Mouse (Mus musculus) cerebellum, adult 2 months (tissue): ENCODE measurements around the gene Limch1. TPM values are rescaled to one million over a fixed set of nuclear protein-coding genes. Genes with fewer than 3 reads are reported as not detected.

ENCODE experiments used
- DNase-seq, 2 experiments: peaks; one replicate each; pipeline ENCODE4 v3.0.0; 2021
- H3K27ac ChIP-seq: fragments of 200-500 bp; 2 replicates; pipeline ENCODE4 v1.5.1; 2012; ENCODE audit warnings: low read length, control low read depth, inconsistent platforms; ENCODE audit not compliant: insufficient read depth
- H3K27me3 ChIP-seq: fragments of 200-500 bp; 2 replicates; pipeline ENCODE4 v1.6.1; 2012; ENCODE audit warnings: inconsistent platforms, mild to moderate bottlenecking, low read length, moderate library complexity; ENCODE audit not compliant: control insufficient read depth, insufficient read depth
- H3K4me1 ChIP-seq: fragments of 200-500 bp; 2 replicates; pipeline ENCODE4 v1.6.1; 2011; ENCODE audit warnings: low read length; ENCODE audit not compliant: control insufficient read depth, insufficient read depth
- H3K4me3 ChIP-seq: fragments of 200-500 bp; replicated peaks from 2 replicates; pipeline ENCODE3; 2011; ENCODE audit warnings: mild to moderate bottlenecking, low read depth, low read length, control low read depth; ENCODE audit not compliant: insufficient read depth
- CTCF ChIP-seq: fragments of 200-500 bp; IDR thresholded peaks from 2 replicates; pipeline ENCODE4 v1.5.1; 2011; ENCODE audit warnings: low read depth, mild to moderate bottlenecking, control low read depth, low read length, moderate library complexity, borderline replicate concordance; ENCODE audit not compliant: insufficient read depth
- POLR2A ChIP-seq: fragments of 200-500 bp; IDR thresholded peaks from 2 replicates; pipeline ENCODE4 v1.6.1; 2011; ENCODE audit warnings: low read length, control low read depth, borderline replicate concordance; ENCODE audit not compliant: insufficient read depth
- WGBS: fragments of 180-500 bp; shearing (Covaris S2); methylation state at CpG from one replicate; pipeline ENCODE4 v1.1.7; 2018; 5-methylcytosine and 5-hydroxymethylcytosine counted together
- polyA plus RNA-seq: library from polyadenylated mRNA; depleted of rRNA; stranded (reverse); fragments of >200 nt; gene quantifications from 2 replicates; pipeline ENCODE4 v1.2.3, GENCODE M21; 2012

Limch1 gene
- polyA plus RNA-seq, 1 experiment: 68.1 TPM

GRCm38 (mm10) chr5:66911068-66911467 is 165.4 kb downstream of the Limch1 start:
- DNase-seq: no peak
- Histone ChIP-seq H3K4me3 (no peak overlapping the region), H3K27me3 (no peaks in the 10 kb centered on the region), H3K27ac (no peak overlapping the region), H3K4me1 (peaks cover 8% of the 10 kb centered on the region; the same call in 1 of the 2 replicates)
- no peak for TF ChIP-seq CTCF
- no peak for TF ChIP-seq POLR2A
- WGBS: 92% methylated on average over 4 of the region's 4 CpGs

- Histone ChIP-seq H3K27ac (no peak overlapping the region), H3K4me3 (no peak overlapping the region), H3K27me3 (no peaks in the 10 kb centered on the region), H3K4me1 (peaks cover 7% of the 10 kb centered on the region; the same call in 1 of the 2 replicates)
- WGBS: 41% methylated on average over 6 of the region's 6 CpGs
- TF ChIP-seq CTCF (no peak), POLR2A (no peak)
- DNase-seq: peak in 1 of 2 experiments; percentile 21
Measured at GRCm38 (mm10) chr5:66913791-66914190, 168.2 kb downstream of the Limch1 start.

- TF ChIP-seq CTCF: no peak
- TF ChIP-seq POLR2A: no peak
- WGBS: 89% methylated on average over 8 of the region's 8 CpGs
- no peak overlapping the region for H3K27ac ChIP-seq
Measured at GRCm38 (mm10) chr5:66917353-66918315, 172.0 kb downstream of the Limch1 start.

GRCm38 (mm10) chr5:66918316-66919305 is 173.0 kb downstream of the Limch1 start:
- Histone ChIP-seq H3K27ac (no peak overlapping the region), H3K4me1 (peaks cover 11% of the 10 kb centered on the region), H3K27me3 (no peaks in the 10 kb centered on the region), H3K4me3 (no peak overlapping the region)
- TF ChIP-seq POLR2A (no peak), CTCF (no peak)
- WGBS: 76% methylated on average over 11 of the region's 11 CpGs
- no peak for DNase-seq

More at GRCm38 (mm10) chr5:66917353-66918315, 172.0 kb downstream of the Limch1 start:
- DNase-seq: no peak
- no peak overlapping the region for H3K4me3 ChIP-seq
- H3K4me1 ChIP-seq: peaks cover 6% of the 10 kb centered on the region
- no peaks in the 10 kb centered on the region for H3K27me3 ChIP-seq

DNA sequence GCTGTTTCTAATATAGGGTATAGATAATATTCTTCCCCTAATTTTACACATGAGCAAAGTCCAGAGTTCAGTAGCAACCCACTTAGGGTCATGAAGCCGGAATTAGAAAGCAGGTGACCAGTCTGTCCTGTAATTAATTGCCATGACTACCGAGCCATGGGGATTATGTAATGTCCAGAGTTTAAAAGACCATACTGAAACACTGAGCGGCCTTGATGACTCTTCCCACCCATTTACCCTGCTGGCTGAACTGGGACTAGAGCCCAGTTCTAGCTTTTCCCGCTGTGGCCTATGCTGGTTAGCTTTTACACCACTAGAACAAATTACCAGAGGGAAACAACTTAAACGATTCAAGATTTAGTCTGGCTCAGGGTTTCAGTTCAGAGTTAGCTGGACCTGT is 177.0 kb downstream of the Limch1 start:
- WGBS: 15% methylated on average over 5 of the region's 5 CpGs
- H3K27me3 ChIP-seq: no peaks in the 10 kb centered on the region
- H3K27ac ChIP-seq: no peak overlapping the region
- peak; percentile 33 to 65 for DNase-seq
- H3K4me1 ChIP-seq: peaks cover 8% of the 10 kb centered on the region
- TF ChIP-seq CTCF: no peak
- H3K4me3 ChIP-seq: no peak overlapping the region

GRCm38 (mm10) chr5:66929291-66929690 is 183.7 kb downstream of the Limch1 start:
- Histone ChIP-seq H3K27ac (no peak overlapping the region), H3K4me1 (no peaks in the 10 kb centered on the region), H3K27me3 (no peaks in the 10 kb centered on the region), H3K4me3 (no peak overlapping the region)
- TF ChIP-seq CTCF: no peak
- TF ChIP-seq POLR2A: no peak
- DNase-seq: peak in 1 of 2 experiments; percentile 20
- 30% methylated on average over 6 of the region's 6 CpGs for WGBS

DNA sequence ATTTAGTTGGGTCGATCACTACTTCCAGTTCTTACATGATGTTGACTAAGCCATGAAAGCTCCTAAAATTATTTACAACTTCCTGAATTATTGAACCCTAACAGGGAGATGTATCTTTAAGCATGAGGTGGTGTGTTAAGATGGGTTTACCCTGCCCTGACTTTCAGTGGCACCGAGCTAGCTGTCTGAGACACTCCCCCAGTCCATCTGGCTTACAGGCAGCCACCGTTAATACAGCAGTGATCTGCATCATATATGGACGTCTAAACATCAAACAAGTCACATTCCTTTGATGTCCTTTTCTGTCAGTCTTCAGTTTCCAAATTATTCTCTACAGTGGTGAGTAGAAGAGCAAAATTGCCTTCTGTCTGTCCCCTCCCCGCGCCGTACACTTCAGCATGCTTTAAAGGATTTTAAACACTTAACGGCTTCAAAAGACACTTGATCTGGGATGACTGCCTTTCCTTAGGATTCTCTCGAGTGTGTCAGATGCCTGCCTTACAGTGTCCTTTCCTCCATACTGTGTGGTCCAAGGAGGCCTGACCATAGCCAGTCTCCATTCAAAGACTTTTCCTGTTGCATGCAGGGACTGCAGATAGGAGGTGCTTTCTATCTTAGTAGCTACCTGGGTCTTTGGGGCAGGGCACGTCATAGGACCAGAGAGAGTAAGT is 187.6 kb downstream of the Limch1 start:
- 75% methylated on average over 10 of the region's 10 CpGs for WGBS
- Histone ChIP-seq H3K4me3 (no peak overlapping the region), H3K4me1 (no peaks in the 10 kb centered on the region), H3K27ac (no peak overlapping the region), H3K27me3 (no peaks in the 10 kb centered on the region)
- no peak for TF ChIP-seq POLR2A
- TF ChIP-seq CTCF: no peak
- DNase-seq: no peak
